Mouse (Mus musculus) kidney, embryonic 14.5 days (tissue): ENCODE results near the gene Tmem143. TPM values are rescaled to one million over a fixed set of nuclear protein-coding genes. Genes with fewer than 3 reads are reported as not detected.
"Not testable (repeated sequence)": the region's sequence is repeated elsewhere in the genome, so short reads cannot be mapped to it uniquely, and the experiment has no call there.

Experiments
- ATAC-seq: fragments of 200-750 bp; cut with Nextera tagmentation; 2 replicates; pipeline ENCODE4 v1.8.0; 2017; ENCODE audit warnings: moderate number of reproducible peaks, mild to moderate bottlenecking, moderate TSS enrichment, moderate library complexity; ENCODE audit not compliant: low FRiP score, low TSS enrichment
- H3K27ac ChIP-seq: fragments of 300-500 bp; sonication (generic); 2 replicates; pipeline ENCODE4 v1.5.1; 2014; ENCODE audit warnings: low read depth, mild to moderate bottlenecking, low read length, moderate library complexity, mixed read lengths
- H3K27me3 ChIP-seq: fragments of 300-500 bp; sonication (generic); 2 replicates; pipeline ENCODE4 v1.6.1; 2014; ENCODE audit warnings: mild to moderate bottlenecking, low read length; ENCODE audit not compliant: control insufficient read depth, insufficient read depth
- H3K36me3 ChIP-seq: fragments of 300-500 bp; sonication (generic); 2 replicates; pipeline ENCODE4 v1.6.1; 2014; ENCODE audit warnings: low read length, mixed read lengths; ENCODE audit not compliant: control insufficient read depth, insufficient read depth
- H3K4me1 ChIP-seq: fragments of 300-500 bp; sonication (generic); 2 replicates; pipeline ENCODE4 v1.6.1; 2014; ENCODE audit warnings: low read length, mixed read lengths; ENCODE audit not compliant: control insufficient read depth, insufficient read depth
- H3K4me2 ChIP-seq: fragments of 300-500 bp; sonication (generic); replicated peaks from 2 replicates; pipeline ENCODE4 v1.6.1; 2014; ENCODE audit warnings: low read depth, mild to moderate bottlenecking, low read length
- H3K4me3 ChIP-seq: fragments of 300-500 bp; sonication (generic); 2 replicates; pipeline ENCODE4 v1.5.1; 2014; ENCODE audit warnings: mild to moderate bottlenecking, low read length
- H3K9ac ChIP-seq: fragments of 300-500 bp; sonication (generic); 2 replicates; pipeline ENCODE4 v1.6.1; 2014; ENCODE audit warnings: low read depth, mild to moderate bottlenecking, low read length, moderate library complexity
- H3K9me3 ChIP-seq: fragments of 300-500 bp; sonication (generic); 2 replicates; pipeline ENCODE4 v1.6.1; 2016; ENCODE audit warnings: low read length; ENCODE audit not compliant: control insufficient read depth
- WGBS: fragments of 180-500 bp; shearing (Covaris S2); extraction: QIAGEN DNeasy Blood & Tissue Kit; methylation state at CpG from one replicate; pipeline ENCODE4 v1.1.7; 2014; 5-methylcytosine and 5-hydroxymethylcytosine counted together
- polyA plus RNA-seq: library from polyadenylated mRNA; unstranded; fragments of >200 nt; fragmentation: Nextera tagmentation; extraction: Ambion mirVana; gene quantifications from 2 replicates; pipeline ENCODE4 v1.2.1, GENCODE M21; 2014

Gene Tmem143
- polyA plus RNA-seq, 1 experiment from 2014 or later = 4.5 TPM

GRCm38 (mm10) chr7:45923762-45924428, 27.2 kb downstream of the Tmem143 start, which contains the start of gene Ccdc114:
Gene Ccdc114, plus strand, starts transcription at chr7:45924072.
- 0 out of 2 replicates have a peak, but pooled peaks cover 4% of the 10 kb centered on the region for H3K9me3 ChIP-seq
- no peaks in the 10 kb centered on the region for H3K27me3 ChIP-seq
- peak; percentile 69 for ATAC-seq
- peak within 1 kb of the TSS; percentile 90 for H3K27ac ChIP-seq
- WGBS = 2% methylated on average over 24 of the region's 24 CpGs
- H3K4me1 ChIP-seq = peaks cover 39% of the 10 kb centered on the region
- no peaks in the 10 kb centered on the region for H3K36me3 ChIP-seq
- peak within 1 kb of the TSS; percentile 68 for H3K4me2 ChIP-seq
- peak within 1 kb of the TSS; percentile 40 for H3K4me3 ChIP-seq
- H3K9ac ChIP-seq = peak within 1 kb of the TSS; percentile 56; the same call in 1 of the 2 replicates

DNA sequence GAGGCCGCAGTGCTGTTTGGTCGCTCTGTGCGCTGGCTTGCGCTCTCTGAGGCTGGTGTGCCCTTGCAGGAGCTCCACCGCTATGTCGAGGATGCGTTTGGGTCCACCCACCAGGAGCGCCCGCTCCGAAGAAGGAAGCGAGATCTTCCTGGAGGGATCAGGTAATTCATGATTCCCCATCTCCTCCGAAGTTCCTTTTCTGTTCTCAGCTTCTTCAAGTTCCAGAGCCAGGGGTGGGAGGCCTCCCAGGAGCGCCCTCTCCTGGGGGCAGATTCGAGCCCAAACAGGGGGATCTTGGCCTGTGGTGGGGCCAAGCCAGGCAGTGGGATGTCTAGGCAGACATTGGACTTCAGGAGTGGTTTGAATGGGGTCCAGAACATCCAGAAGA, 27.7 kb downstream of the Tmem143 start:
- 0 out of 2 replicates have a peak, but pooled peaks cover 4% of the 10 kb centered on the region for H3K9me3 ChIP-seq
- H3K4me1 ChIP-seq = peaks cover 35% of the 10 kb centered on the region
- H3K4me2 ChIP-seq = peak overlapping the region; percentile 68
- ATAC-seq = no peak; the same call in 1 of the 2 replicates
- H3K4me3 ChIP-seq = peak overlapping the region; percentile 40
- no peaks in the 10 kb centered on the region for H3K36me3 ChIP-seq
- peak overlapping the region; percentile 90 for H3K27ac ChIP-seq
- peak overlapping the region; percentile 56; the same call in 1 of the 2 replicates for H3K9ac ChIP-seq
- WGBS = 7% methylated on average over 14 of the region's 14 CpGs
- H3K27me3 ChIP-seq = no peaks in the 10 kb centered on the region

DNA sequence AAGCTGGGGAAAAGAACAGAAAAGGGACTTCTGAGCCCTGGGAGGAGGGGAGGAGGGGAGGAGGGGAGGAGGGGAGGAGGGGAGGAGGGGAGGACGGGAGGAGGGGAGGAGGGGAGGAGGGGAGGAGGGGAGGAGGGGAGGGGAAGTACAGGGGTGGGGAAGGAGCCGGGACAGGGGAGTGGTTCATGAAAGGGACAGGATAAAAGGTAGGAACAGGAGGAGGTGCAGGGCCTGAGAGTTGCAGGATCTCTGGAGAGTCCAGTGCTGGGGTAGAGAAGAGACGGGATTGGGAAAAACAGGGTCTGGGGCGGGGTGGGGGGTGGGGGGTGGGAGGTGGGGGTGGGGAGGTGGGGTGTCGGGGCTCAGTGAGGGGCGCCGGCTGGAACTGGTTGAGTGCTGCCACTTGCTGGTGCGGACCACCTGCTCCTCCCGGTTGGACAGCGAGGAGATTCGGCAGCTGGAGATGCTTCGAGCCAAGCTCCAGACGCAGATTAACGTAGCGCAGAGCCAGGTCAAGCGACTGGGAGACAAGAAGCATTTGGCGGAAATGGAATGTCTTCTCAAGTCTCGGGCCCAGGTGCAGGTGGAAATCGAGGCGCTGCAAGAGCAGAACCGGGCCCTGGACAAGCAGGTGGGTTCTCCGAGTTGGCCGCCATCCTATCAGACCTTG, 32.0 kb downstream of the Tmem143 start:
- Histone ChIP-seq H3K4me3 (peak overlapping the region; percentile 6; the same call in 1 of the 2 replicates), H3K4me2 (peak overlapping the region; percentile 30)

DNA sequence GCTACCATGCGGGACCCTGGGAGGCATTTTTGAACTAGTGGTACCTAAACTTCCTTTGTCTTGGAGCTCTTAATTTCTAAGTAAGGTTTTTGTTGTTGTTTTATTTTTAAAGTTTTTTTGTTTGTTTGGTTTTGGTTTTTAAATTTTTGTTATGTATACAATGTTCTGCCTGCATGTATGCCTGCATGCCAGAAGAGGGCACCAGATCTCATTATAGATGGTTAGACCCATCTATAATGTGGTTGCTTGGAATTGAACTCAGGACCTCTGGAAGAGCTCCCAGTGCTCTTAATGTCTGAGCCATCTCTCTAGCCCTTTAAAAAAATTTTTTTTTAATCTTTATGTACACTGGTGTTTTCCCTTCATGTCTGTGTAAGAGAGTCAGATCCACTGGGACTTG, 32.9 kb downstream of the Tmem143 start:
- Histone ChIP-seq H3K27me3 (no peaks in the 10 kb centered on the region), H3K4me2 (no peak overlapping the region), H3K4me3 (no peak overlapping the region), H3K36me3 (no peaks in the 10 kb centered on the region), H3K9ac (no peak overlapping the region), H3K4me1 (peaks cover 3% of the 10 kb centered on the region; the same call in 1 of the 2 replicates), H3K27ac (no peak overlapping the region), H3K9me3 (0 out of 2 replicates have a peak, but pooled peaks cover 4% of the 10 kb centered on the region)
- WGBS = 90% methylated on average over 1 of the region's 1 CpGs
- no peak for ATAC-seq

More for the DNA sequence above, 32.0 kb downstream of the Tmem143 start:
- 14% methylated on average over 19 of the region's 23 CpGs for WGBS
- 0 out of 2 replicates have a peak, but pooled peaks cover 4% of the 10 kb centered on the region for H3K9me3 ChIP-seq
- H3K27me3 ChIP-seq = no peaks in the 10 kb centered on the region
- peaks cover 6% of the 10 kb centered on the region; the same call in 1 of the 2 replicates for H3K4me1 ChIP-seq
- ATAC-seq = no peak
- no peak overlapping the region for H3K9ac ChIP-seq
- H3K27ac ChIP-seq = no peak overlapping the region
- no peaks in the 10 kb centered on the region for H3K36me3 ChIP-seq

DNA sequence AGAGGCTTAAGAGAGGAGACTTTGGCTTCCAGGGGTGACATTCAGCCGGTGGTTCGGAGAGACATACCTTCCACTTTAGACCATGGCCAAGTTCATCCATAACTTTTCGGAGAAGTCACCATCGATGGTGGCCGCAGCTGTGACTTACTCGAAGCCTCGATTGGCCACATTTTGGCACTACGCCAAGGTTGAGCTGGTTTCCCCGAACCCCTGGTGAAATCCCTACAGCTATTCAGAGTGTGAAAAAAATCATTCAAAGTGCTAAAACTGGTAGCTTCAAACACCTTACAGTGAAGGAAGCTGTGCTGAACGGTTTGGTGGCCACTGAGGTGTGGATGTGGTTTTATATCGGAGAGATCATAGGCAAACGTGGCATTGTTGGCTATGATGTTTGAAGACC, 37.0 kb downstream of the Tmem143 start:
- H3K27ac ChIP-seq, ATAC-seq, H3K9me3 ChIP-seq, H3K4me3 ChIP-seq, H3K4me1 ChIP-seq, H3K36me3 ChIP-seq, H3K9ac ChIP-seq, H3K27me3 ChIP-seq, H3K4me2 ChIP-seq: not testable (repeated sequence)
- WGBS = 91% methylated on average over 12 of the region's 12 CpGs

DNA sequence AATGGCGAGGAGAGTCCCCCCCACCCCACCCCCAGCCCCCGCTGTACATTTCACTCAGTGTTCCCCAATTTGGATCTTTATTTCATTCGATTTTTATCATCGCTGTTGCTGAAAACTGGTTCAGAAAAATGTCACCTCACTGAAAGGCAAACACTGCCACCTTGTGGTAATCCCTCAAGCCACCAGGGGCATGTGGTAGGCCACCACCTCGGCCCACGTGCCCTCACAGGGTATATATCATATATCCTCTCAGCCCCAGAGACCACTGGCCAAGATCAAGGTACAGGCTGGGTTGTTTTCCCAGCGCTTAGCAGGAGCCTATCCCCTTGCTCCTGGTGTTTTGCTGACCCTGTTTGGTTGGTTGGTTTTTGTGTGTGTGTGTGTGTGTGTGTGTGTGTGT, 38.4 kb downstream of the Tmem143 start:
- H3K9me3 ChIP-seq = no peaks in the 10 kb centered on the region

GRCm38 (mm10) chr7:45939836-45940235, 43.1 kb downstream of the Tmem143 start:
- Histone ChIP-seq H3K9ac (no peak overlapping the region), H3K4me2 (no peak overlapping the region), H3K9me3 (no peaks in the 10 kb centered on the region), H3K36me3 (no peaks in the 10 kb centered on the region), H3K4me3 (no peak overlapping the region), H3K4me1 (no peaks in the 10 kb centered on the region), H3K27me3 (no peaks in the 10 kb centered on the region), H3K27ac (no peak overlapping the region)
- WGBS = 39% methylated on average over 2 of the region's 2 CpGs
- ATAC-seq = no peak

More for the DNA sequence above, 38.4 kb downstream of the Tmem143 start:
- H3K27me3 ChIP-seq = no peaks in the 10 kb centered on the region
- ATAC-seq = peak; percentile 88
- no peaks in the 10 kb centered on the region for H3K4me1 ChIP-seq
- no peak overlapping the region for H3K4me2 ChIP-seq
- no peaks in the 10 kb centered on the region for H3K36me3 ChIP-seq
- H3K27ac ChIP-seq = no peak overlapping the region
- H3K4me3 ChIP-seq = no peak overlapping the region
- H3K9ac ChIP-seq = no peak overlapping the region
- 25% methylated on average over 7 of the region's 7 CpGs for WGBS

DNA sequence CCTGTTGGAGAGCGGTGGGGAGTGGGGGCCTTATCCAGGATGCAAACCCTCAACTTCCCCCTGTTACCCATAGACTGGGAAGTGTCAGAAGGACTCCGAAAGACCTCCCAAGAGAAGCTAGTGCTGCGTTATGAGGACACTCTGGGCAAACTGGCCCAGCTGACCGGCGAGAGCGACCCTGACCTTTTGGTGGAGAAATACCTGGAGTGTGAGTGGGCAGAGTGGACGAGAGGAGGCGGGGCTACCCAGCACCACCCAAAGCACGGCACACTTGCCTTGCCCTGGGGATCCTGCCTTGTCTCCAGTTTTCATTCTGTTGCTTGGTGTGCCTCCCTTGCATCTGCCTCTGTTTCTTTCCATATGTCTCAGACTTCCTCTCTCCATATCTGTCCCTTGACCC, 45.2 kb downstream of the Tmem143 start:
- Histone ChIP-seq H3K4me1 (no peaks in the 10 kb centered on the region), H3K4me3 (no peak overlapping the region), H3K4me2 (no peak overlapping the region), H3K9ac (no peak overlapping the region), H3K36me3 (no peaks in the 10 kb centered on the region), H3K27ac (no peak overlapping the region), H3K9me3 (no peaks in the 10 kb centered on the region), H3K27me3 (no peaks in the 10 kb centered on the region)
- 79% methylated on average over 9 of the region's 9 CpGs for WGBS
- ATAC-seq = no peak

DNA sequence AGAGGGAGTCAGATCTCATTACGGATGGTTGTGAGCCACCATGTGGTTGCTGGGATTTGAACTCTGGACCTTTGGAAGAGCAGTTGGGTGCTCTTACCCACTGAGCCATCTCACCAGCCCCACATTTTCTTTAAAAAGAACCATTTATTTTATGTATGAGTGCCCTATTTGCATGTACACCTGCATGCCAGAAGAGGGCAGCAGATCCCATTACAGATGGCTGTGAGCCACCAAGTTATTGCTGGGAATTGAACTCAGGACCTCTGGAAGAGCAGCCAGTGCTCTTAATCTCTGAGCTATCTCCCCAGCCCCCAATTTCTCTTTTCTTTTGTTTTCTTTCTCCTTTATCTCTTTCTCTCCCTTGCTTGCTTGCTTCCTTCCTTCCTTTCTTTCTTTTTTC, 46.5 kb downstream of the Tmem143 start:
- not testable (repeated sequence) for H3K27ac ChIP-seq, H3K4me3 ChIP-seq, H3K4me2 ChIP-seq, ATAC-seq, H3K9me3 ChIP-seq, H3K27me3 ChIP-seq, H3K4me1 ChIP-seq, H3K36me3 ChIP-seq, H3K9ac ChIP-seq
- 89% methylated on average over 1 of the region's 1 CpGs for WGBS
